Comparison of ENCODE assay signal across 8 mouse cellular contexts in genomic region chr4:151863511-151863910, GRCm38 (mm10). TPM values are rescaled to one million over a fixed set of nuclear protein-coding genes. Genes with fewer than 3 reads are reported as not detected.
A peak's percentile ranks its signal among the peaks of the same experiment; 100 is the strongest.
DNase-seq lines count a peak whose midpoint lies in the region; ATAC-seq lines count a peak whose summit lies in the region.

No protein-coding gene starts in this region.

- H3K9ac ChIP-seq in liver, embryonic 13.5 days, result peak overlapping the region; percentile 73

- peak; percentile 13 to 31 for DNase-seq in cerebellum, adult 18-20 months
- DNase-seq in thymus, postnatal 4 days, result peak; percentile 13
- no peak for DNase-seq in thymus, postnatal 10 days (ENCODE audit: low spot score in 2 of 2)
- no peak for DNase-seq in liver, embryonic 13.5 days
- no peak for DNase-seq in adrenal gland, postnatal 14 days
- DNase-seq in Muller cell, postnatal 12 days (ENCODE audit: inconsistent ontology term), result no peak
- no peak for DNase-seq in kidney, postnatal 25 days

- H3K4me1 ChIP-seq in liver, embryonic 13.5 days (replicated peaks), result peaks cover 38% of the 10 kb centered on the region

- H3K4me3 ChIP-seq in liver, embryonic 13.5 days (replicated peaks), result peak overlapping the region; percentile 83

- H3K27ac ChIP-seq in liver, embryonic 13.5 days, result no peak overlapping the region

- no peaks in the 10 kb centered on the region for H3K36me3 ChIP-seq in liver, embryonic 13.5 days

- ATAC-seq in cerebellum, adult (ENCODE audit: insufficient number of reproducible peaks, low FRiP score, low TSS enrichment), result no peak
- no peak for ATAC-seq in liver, embryonic 13.5 days (ENCODE audit: low read depth)

- 52% methylated on average over 9 of the region's 9 CpGs for WGBS in liver, embryonic 13.5 days (ENCODE audit: insufficient replicate concordance)

- peak overlapping the region; percentile 99 for H3K4me2 ChIP-seq in liver, embryonic 13.5 days

- H3K9me3 ChIP-seq in liver, embryonic 13.5 days (replicated peaks), result no peaks in the 10 kb centered on the region

- H3K27me3 ChIP-seq in liver, embryonic 13.5 days, result peaks cover 3% of the 10 kb centered on the region; the same call in 1 of the 2 replicates

RNA-seq across cellular contexts. Expression of gene Camta1, which starts 1.8 kb away (rescaled TPM):
- polyA plus RNA-seq in liver, embryonic 13.5 days (2015; fragmentation: Nextera tagmentation; extraction: Ambion mirVana), result 43.6 and 47.8 TPM in 2 replicates
- total RNA-seq in adrenal gland, postnatal 14 days (2021), result 40.1 and 45.4 TPM in 2 replicates

Comparison
In these comparisons a context has a peak if more than half of its experiments do, and no peak if none do; other contexts are left out.
1. DNase-seq: peak in cerebellum, adult 18-20 months (2 of 2) and thymus, postnatal 4 days (single experiment); none in thymus, postnatal 10 days (0 of 2), liver, embryonic 13.5 days (single experiment), adrenal gland, postnatal 14 days (single experiment), Muller cell, postnatal 12 days (single experiment) and kidney, postnatal 25 days (0 of 2).